Mouse (Mus musculus) brown adipose tissue, adult 24 weeks (tissue): Measurements from ENCODE around the gene Cers1. TPM values are rescaled to one million over a fixed set of nuclear protein-coding genes. Genes with fewer than 3 reads are reported as not detected.

Experiments used
- H3K27ac ChIP-seq: fragments of 200-500 bp; replicated peaks from 2 replicates; pipeline ENCODE4 v1.5.1; 2012; ENCODE audit warnings: low read depth, mild to moderate bottlenecking, low read length
- H3K4me1 ChIP-seq: fragments of 200-500 bp; 2 replicates; pipeline ENCODE4 v1.6.1; 2012; ENCODE audit warnings: low read length, mixed read lengths; ENCODE audit not compliant: control insufficient read depth, insufficient read depth, insufficient read length
- H3K4me3 ChIP-seq: fragments of 200-500 bp; 2 replicates; pipeline ENCODE4 v1.5.1; 2012; ENCODE audit warnings: low read depth, mild to moderate bottlenecking, low read length, moderate library complexity; ENCODE audit not compliant: insufficient read depth
- polyA plus RNA-seq: library from polyadenylated mRNA; stranded (reverse); fragments of >200 nt; gene quantifications from 2 replicates; pipeline ENCODE4 v1.2.4, GENCODE M21; 2012; ENCODE audit not compliant: missing spikeins, insufficient read depth, insufficient read length

The Cers1 gene
- polyA plus RNA-seq, 1 experiment = not detected

DNA sequence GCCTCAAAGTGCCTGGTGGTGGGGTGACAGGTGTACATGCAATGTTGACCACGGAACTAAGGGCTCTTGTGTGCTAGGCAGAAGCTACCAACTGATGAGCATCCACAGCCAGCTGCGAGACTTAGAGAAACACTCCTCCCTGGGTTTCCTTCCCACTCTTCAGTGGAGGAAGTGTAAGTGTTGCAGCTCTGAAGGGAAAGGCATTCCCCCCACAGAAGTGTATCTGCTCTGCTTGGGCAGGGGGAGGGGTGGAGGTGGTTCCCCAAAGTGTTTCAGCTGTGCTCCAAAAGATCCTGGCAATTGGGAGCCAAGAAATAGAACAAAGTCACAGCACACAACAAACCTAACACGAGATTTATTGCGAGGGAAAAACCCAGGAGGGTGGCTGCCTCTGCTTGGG lies 38.4 kb downstream of the Cers1 start:
- peaks cover 20% of the 10 kb centered on the region for H3K4me1 ChIP-seq
- no peak overlapping the region for H3K27ac ChIP-seq
- H3K4me3 ChIP-seq = peak overlapping the region; percentile 63; the same call in 1 of the 2 replicates

DNA sequence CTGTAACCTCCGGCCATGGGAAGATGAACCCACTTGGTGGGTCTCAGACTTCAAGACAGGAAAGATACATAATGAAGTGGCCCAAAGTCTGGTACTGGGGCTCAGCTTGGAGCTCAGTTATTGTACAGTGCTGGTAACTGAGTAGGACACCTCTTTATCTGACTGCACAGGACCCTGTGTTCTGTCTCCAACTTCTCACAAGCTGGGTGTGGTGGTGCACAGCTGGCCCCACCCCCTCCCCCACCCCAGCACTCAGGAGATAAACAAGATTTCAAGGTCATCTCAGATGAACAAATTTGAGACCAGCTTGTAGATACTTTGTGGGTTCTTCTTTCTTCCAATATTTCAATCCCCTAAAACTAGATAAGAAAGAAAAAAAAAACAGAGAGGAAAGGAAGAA lies 40.5 kb downstream of the Cers1 start:
- peaks cover 10% of the 10 kb centered on the region for H3K4me1 ChIP-seq

DNA sequence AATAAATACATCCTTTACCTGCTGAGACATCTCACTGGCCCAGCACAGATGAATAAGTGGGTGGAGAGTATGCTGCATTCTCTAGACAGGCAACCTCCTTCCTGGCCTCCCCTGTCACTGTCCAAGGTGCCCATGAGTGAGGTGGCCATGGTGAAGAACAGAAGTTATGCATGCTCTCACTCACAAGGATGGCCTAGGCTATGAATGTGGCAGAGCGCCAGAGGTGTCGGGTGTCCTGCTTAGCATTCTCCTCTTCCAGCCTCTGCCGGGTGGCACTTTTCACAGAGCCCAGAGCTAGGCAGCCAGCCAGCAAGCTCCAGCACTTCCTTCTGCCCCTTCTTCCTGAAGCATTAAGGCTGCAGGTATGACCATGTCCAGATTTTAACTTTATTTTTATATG lies 43.8 kb downstream of the Cers1 start:
- H3K4me3 ChIP-seq = no peak overlapping the region
- H3K4me1 ChIP-seq = peaks cover 5% of the 10 kb centered on the region
- H3K27ac ChIP-seq = no peak overlapping the region

More for the DNA sequence above, 40.5 kb downstream of the Cers1 start:
- Histone ChIP-seq H3K27ac (no peak overlapping the region), H3K4me3 (no peak overlapping the region)

DNA sequence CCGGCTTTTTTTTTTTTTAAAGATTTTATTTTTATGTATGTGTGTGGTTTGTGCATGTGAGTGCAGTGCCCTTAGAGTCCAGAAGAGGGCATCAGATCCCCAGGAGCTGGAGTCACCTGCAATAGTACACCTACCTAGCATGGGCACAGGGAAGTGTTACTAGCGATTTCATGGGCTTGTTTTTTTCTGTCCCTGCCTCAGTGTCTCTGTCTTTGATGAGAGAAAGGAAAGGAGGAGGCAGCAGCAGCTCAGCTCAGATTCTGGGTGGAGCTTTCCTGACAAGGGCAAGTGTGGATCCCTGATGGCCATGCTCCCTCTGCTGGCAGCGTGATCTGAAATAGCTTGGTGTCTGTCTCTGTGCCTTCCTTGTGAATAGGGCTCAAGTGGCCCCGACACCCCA lies 45.2 kb downstream of the Cers1 start:
- Histone ChIP-seq H3K4me3 (no peak overlapping the region), H3K4me1 (peaks cover 5% of the 10 kb centered on the region), H3K27ac (no peak overlapping the region)

DNA sequence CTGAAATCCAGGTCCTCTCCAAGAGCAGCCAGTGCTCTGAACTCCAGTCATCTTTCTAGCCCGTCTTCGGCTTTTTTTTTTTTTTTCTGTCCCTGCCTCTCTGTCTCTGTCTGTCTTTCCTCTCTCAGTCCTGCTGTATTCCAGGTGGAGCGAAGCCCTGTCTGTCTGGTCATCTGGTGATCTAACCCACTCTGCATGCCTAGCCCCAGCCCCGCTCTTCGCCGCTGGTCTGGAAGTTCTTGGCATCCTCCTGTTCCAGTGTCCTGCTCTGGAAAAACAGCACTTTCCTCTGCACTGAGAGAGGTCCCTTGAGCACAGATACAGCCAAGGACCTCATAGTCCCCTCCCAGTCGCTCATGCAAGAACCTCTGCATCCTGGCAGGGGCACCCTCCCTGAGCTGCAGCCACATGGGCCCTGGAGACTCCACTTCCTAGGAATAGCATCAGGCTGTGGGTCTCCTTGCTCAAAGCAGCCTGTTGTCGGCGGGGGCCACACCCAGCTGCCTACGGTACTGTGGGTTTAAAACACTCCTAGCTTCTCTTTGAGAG lies 46.0 kb downstream of the Cers1 start:
- H3K4me3 ChIP-seq = no peak overlapping the region
- no peak overlapping the region for H3K27ac ChIP-seq
- H3K4me1 ChIP-seq = peaks cover 5% of the 10 kb centered on the region

DNA sequence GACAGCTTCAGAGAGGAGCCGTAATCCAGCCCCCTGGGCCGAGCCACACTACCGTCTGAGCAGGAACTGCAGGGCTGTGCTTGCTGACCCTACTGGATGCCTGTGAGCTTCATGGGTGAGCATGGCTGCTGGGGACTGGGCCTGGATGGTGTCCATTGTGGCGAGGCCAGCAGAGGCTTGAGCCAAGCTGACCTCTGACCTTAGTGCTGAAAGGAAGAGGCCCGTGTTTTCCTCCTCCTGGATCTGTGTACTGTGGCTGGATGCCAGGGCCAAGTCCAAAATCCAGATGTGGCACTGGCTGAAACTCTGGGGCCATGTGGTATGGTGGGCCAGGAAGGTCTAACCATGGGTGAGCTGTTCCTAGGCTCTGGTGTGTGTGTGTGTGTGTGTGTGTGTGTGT lies 48.5 kb downstream of the Cers1 start:
- Histone ChIP-seq H3K4me1 (peaks cover 5% of the 10 kb centered on the region), H3K27ac (no peak overlapping the region), H3K4me3 (no peak overlapping the region)

DNA sequence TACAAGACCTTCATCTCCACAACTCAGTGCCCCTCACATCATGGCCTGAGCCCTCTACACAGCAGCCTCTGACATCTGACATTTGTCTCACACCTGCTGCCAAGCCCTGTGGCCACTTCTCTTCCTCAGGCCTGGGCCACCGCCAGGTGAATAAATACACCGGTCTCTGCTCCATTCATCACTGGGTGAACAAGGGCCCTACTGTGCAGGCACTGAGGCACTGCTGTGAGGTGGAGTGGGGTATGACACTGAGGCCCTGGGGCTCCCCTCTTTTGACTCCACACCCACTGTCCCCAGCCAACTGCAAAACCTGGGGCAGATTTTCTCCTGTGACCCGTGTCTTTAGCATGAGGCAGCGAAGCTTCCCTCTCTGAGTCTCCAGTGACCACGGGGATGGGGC lies 51.0 kb downstream of the Cers1 start:
- Histone ChIP-seq H3K4me1 (peaks cover 5% of the 10 kb centered on the region), H3K27ac (no peak overlapping the region), H3K4me3 (no peak overlapping the region)

DNA sequence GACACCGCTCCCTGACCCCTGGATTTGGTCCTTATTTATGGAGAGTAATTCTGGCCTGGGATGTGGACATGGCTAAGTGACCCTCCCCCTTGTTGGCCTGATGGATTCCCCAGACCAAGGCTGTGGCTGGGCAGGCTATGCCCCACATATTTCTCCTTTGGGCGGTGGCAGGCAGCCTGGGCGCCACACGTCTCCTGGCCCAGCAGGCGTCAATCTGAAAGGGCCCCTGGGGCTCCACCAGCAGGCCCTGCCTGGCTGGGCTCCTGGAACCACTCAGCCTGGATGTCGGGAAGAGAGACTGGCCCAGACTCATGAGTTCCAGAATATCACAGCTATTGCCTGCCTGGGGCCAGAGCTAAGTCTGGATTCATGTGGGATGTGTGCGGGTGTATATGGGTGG lies 54.9 kb downstream of the Cers1 start:
- Histone ChIP-seq H3K27ac (no peak overlapping the region), H3K4me1 (peaks cover 4% of the 10 kb centered on the region; the same call in 1 of the 2 replicates), H3K4me3 (no peak overlapping the region)

DNA sequence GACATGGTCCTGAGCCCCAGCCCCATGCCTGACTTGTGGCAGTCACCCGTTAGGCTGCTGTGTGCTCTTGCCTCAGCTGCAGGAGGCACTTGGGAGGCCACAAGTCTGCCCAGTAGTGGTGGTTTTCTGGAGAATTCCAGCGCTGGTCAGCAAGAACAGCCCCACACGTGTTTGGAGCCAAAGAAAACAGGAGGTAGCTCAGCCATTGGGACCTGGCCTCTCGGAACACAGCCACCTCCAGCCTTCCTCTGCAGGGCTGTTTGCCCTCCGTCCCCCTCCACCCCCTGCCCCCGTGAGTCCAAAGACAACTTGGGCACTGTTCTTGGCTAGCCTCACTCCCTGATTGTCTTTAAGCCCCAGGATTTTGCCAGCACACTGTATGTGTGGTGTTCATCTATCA lies 56.4 kb downstream of the Cers1 start:
- peaks cover 4% of the 10 kb centered on the region; the same call in 1 of the 2 replicates for H3K4me1 ChIP-seq
- no peak overlapping the region for H3K4me3 ChIP-seq
- H3K27ac ChIP-seq = no peak overlapping the region

DNA sequence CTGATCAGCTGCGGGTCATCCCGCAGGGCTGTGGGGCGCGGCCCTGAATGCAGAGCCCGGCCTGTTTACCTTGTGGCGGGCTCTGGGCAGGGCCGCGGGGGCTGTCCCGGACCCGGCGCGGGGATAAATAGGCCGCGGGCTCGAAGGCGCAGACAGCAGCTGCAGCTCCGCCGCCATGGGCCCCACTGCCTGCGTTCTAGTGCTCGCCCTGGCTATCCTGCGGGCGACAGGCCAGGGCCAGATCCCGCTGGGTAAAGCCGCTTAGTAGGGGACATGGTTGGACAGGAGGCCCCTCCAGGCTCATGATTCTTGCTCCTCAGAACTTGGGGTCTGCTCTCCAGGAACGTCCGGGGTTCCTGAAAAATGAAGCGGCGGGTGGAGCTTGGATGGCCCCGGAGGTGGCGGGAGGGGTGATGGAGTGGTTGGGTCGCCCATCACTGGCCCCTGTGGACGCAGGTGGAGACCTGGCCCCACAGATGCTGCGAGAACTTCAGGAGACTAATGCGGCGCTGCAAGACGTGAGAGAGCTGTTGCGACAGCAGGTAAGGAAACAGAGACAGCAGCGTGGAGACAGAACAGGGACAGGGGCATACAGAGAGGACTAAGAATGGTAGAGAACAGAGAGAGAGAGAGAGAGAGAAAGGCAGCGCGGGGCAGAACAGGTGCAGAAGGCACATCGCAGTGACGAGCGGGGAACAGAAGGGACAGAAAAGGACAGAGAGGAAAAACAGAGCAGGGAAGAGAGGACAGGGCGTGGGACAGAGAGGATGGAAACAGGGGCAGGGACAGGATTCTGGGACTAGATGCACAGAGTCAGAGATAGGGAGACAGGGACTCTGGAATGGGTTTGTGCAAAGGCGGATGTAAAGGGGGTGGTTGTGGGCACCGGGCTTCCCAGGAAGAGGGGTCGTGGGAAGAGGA lies 58.1 kb downstream of the Cers1 start, which contains the start of gene Comp:
Gene Comp, plus strand, starts transcription at position 162 of the 921 bp plus-strand sequence.
- H3K27ac ChIP-seq = no peak within 1 kb of the TSS
- H3K4me1 ChIP-seq = peaks cover 4% of the 10 kb centered on the region; the same call in 1 of the 2 replicates
- peak within 1 kb of the TSS; percentile 44 for H3K4me3 ChIP-seq

DNA sequence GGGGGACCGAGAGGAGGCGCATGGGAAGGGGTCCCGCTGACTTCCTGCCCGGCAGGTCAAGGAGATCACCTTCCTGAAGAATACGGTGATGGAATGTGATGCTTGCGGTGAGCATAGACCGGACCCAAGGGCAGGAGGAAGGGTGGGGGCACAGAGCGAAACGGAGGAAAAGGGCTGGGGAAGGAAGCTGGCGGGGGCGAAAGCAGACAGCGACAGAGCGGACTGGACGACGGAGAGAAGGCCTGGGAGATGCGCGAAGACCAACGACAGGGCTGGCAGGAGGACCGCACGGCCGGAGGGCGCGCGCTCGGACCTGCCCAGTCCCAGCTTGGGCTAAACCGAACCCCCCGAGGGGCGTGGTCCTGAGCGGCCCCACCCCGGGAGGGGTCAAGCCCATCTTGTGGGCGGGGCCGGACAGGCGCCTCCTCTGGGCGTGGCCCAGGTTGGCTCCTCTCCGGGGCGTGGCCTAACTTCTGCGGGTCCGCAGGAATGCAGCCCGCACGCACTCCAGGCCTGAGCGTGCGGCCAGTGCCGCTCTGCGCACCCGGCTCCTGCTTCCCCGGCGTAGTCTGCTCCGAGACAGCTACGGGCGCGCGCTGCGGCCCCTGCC lies 58.8 kb downstream of the Cers1 start:
- peaks cover 4% of the 10 kb centered on the region; the same call in 1 of the 2 replicates for H3K4me1 ChIP-seq
- H3K27ac ChIP-seq = no peak overlapping the region
- H3K4me3 ChIP-seq = peak overlapping the region; percentile 44

DNA sequence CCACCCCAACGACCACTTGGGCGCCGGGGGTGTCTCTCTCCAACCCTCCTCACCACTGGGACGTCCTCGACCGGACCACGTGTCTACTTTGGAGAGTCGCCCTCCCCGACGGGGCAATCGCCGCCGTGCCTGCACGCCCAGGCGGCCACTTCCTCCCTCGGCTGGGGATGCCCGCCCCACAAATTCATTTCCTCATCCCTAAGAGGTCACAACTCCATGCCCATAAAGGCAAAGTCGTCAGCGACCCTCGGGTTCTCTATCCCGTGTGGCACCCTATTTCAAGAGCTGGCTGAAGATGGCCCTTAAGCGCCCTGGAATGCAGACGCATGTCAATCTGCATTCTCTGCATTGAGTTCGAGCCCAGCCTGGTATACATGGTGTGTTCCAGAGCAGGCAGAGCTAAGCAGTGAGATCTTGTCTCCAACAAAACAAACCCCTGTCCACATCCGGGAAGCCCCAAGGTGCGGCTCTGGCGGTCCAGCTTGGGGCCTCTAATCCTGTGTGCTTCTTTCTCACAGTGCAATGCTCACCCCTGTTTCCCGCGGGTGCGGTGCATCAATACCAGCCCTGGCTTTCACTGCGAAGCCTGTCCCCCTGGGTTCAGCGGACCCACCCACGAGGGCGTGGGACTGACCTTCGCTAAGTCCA lies 59.8 kb downstream of the Cers1 start:
- H3K4me3 ChIP-seq = peak overlapping the region; percentile 44
- peaks cover 4% of the 10 kb centered on the region; the same call in 1 of the 2 replicates for H3K4me1 ChIP-seq
- no peak overlapping the region for H3K27ac ChIP-seq

DNA sequence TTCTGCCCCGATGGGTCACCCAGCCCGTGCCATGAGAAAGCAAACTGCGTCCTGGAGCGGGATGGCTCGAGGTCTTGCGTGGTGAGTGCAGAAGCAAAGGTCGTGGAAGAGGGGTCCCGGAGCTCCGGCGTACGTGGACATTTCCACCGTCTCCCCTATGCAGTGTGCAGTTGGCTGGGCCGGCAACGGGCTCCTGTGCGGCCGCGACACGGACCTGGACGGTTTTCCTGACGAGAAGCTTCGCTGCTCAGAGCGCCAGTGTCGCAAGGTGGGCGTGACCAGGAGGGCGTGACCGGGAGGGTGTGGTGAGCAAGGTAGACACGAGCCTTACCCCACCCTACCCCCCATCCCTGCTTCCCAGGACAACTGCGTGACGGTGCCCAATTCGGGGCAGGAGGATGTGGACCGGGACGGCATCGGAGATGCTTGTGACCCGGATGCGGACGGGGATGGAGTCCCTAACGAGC lies 60.7 kb downstream of the Cers1 start:
- no peak overlapping the region for H3K4me3 ChIP-seq
- H3K4me1 ChIP-seq = peaks cover 4% of the 10 kb centered on the region; the same call in 1 of the 2 replicates
- H3K27ac ChIP-seq = no peak overlapping the region

DNA sequence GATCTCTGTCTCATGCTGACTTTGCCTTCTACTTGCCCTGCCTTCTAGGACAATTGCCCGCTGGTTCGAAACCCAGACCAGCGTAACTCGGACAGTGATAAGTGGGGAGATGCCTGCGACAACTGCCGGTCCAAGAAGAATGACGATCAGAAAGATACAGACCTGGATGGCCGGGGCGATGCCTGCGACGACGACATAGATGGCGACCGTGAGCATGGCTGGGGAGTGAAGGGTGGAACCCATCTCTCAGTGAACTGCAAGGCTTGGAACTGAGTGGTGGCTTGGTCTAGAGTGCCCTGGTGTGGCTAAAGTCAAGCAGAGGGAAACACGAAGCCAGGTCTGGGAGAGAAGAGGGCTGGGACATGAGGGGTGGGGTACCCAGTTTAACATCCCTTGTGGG lies 61.5 kb downstream of the Cers1 start:
- Histone ChIP-seq H3K27ac (no peak overlapping the region), H3K4me1 (peaks cover 4% of the 10 kb centered on the region; the same call in 1 of the 2 replicates), H3K4me3 (no peak overlapping the region)

DNA sequence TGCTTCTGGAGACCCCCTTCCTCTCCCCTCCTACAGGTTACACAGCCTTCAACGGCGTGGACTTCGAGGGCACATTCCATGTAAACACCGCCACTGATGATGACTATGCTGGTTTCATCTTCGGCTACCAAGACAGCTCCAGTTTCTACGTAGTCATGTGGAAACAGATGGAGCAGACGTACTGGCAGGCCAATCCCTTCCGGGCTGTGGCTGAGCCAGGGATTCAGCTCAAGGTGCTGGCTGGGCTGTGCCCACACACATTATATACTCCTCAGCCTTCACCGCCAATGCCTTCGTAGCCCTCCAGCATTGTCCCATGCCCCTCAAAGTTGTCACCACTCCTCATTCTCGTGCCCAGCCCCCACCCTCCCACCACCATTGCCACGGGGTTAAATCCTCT lies 64.5 kb downstream of the Cers1 start:
- Histone ChIP-seq H3K27ac (no peak overlapping the region), H3K4me3 (no peak overlapping the region), H3K4me1 (no peaks in the 10 kb centered on the region)
